Mouse (Mus musculus) B cell, adult 62 days (primary cell): ENCODE results near the gene Ms4a12. TPM values are rescaled to one million over a fixed set of nuclear protein-coding genes. Genes with fewer than 3 reads are reported as not detected.

Source experiments
- total RNA-seq: library from RNA; stranded (reverse); gene quantifications from 4 replicates; pipeline ENCODE4 v1.2.4, GENCODE M21; 2023

The Ms4a12 gene
- total RNA-seq = 0.55 to 1.2 TPM (median 0.81 TPM) in 4 replicates

DNA sequence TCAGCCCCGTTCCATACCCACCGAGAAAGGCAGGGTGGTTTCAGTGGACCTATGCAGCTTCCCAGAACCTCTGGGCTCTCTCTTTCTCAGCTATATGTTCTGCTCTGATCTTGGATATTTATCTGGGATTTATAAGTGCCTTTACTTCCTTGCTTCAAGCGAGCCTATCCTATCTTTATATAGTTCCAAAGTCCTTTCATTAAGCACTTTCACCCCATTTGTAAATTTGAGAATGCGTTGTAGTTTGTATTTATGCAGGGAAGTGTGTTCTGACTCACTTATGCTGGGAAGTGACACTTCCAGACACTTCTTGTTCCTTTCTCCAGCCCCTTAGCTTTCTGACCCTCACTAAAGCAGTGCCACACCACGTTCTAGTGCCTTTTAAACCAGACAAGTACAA is at the start of gene Ms4a12:
Gene Ms4a12, minus strand, starts transcription at position 101 of the 400 bp plus-strand sequence.

DNA sequence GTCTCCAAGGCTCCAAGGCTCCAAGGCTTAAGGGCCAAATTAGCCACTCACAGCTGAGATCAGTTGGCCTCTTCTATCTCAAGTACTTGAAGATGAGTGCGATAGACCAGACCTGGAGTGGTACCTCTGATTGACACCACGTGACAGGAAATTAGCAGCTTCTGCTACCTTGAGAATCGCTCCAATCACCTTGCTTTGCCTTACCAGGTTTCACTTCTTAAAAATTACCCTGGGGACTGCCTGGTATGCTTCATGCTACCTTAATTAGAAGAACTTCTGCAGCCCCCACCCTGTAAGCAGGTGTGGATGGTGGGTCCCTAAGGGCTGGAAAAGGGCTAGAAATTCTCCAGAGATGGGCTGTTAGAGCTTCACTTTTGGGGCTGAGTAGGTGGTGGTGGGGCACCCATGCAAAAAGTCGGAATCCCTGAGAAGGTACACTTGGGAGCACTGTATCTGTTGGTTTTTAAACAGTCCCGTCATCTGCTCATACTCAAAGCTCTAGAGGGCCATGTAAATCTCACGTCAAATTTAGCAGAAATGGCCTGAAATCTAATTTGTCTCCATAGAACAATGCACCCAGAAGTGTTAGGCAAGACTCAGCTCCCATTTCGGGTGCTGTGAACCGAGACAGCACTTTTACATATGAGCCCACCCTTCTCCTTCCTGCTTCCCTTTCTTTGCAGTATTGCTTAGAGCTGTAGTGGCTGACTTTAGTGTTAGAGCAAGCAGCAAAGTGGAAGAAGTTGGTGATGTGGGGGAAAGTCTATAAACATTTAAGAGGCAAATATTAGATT is 34.0 kb upstream of the Ms4a12 start, which contains the start of gene Ms4a1:
Gene Ms4a1, minus strand, starts transcription at position 190 of the 794 bp plus-strand sequence.

DNA sequence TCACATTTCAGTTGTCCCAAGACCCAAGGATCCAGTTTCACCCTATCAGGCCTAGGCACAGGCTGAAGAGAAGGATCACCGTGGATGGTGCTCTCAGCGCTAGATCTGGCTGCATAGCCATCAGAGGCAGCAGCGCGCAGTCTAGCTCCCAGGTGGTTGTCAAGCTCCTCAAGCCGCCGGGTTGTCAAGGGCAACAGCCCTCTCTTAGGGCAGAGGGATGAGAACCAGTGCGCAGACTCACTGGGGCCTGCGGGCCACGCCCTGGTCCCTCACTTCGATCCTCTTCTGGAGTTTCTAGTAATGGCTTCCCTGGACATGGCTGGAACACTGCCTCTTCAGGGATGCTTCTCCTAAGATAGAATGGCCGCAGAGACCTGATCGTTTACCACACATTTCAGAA is 35.7 kb downstream of the Ms4a12 start, which contains the start of gene Ms4a13:
Gene Ms4a13, minus strand, starts transcription at position 192 of the 400 bp plus-strand sequence.

DNA sequence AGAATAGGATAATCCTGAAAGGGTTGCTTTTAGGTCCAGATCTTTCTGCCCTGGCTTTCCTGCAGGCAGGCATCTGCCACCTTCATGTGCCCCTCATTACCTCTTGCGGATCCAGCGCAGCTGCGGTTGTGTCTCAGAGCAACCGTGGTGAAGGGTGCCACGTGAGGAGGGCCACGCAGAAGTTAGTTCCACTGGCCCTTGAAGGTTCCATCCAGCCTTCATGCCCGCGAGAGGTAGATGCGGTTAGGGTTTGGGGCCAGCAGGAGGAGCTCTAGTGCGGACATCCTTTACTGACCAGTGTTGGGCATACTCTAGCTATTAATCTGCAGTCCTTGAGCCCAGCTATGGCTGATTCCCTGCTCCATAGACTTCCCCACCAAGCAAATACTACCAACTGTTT is 67.1 kb downstream of the Ms4a12 start, which contains the start of gene 1700025F22Rik:
Gene 1700025F22Rik, minus strand, starts transcription at position 149 of the 400 bp plus-strand sequence.

Other genes starting within 250 kb of the Ms4a12 start
- not detected in 4 replicates for gene Ms4a15, start 239.2 kb downstream of the Ms4a12 start, total RNA-seq
- gene Ms4a18, start 214.4 kb downstream of the Ms4a12 start, total RNA-seq = not detected in 4 replicates
- gene Ms4a8a, start 151.3 kb downstream of the Ms4a12 start, total RNA-seq = 0.75 to 0.85 TPM in 2 of 4 replicates, not detected in the others
- 0.21 TPM in 1 of 4 replicates, not detected in the others for gene 1700017D01Rik, start 101.6 kb downstream of the Ms4a12 start, total RNA-seq
- not detected in 4 replicates for gene 1700025F22Rik, start 67.1 kb downstream of the Ms4a12 start, total RNA-seq
- not detected in 4 replicates for gene Ms4a13, start 35.7 kb downstream of the Ms4a12 start, total RNA-seq
- gene Ms4a1, start 33.8 kb upstream of the Ms4a12 start, total RNA-seq = 679 to 695 TPM (median 691 TPM) in 4 replicates
- gene Ms4a5, start 51.4 kb upstream of the Ms4a12 start, total RNA-seq = not detected in 4 replicates
- gene Ms4a14, start 82.0 kb upstream of the Ms4a12 start, total RNA-seq = 0.54 to 1.1 TPM (median 0.64 TPM) in 4 replicates
- 1.8 to 2.7 TPM (median 2.3 TPM) in 4 replicates for gene Ms4a7, start 103.7 kb upstream of the Ms4a12 start, total RNA-seq
- 1.0 to 1.5 TPM (median 1.2 TPM) in 4 replicates for gene Ms4a4a, start 143.1 kb upstream of the Ms4a12 start, total RNA-seq
- gene Ms4a4c, start 172.3 kb upstream of the Ms4a12 start, total RNA-seq = 170 to 195 TPM (median 183 TPM) in 4 replicates
- 16.3 to 21.1 TPM (median 18.4 TPM) in 4 replicates for gene Ms4a4b, start 211.1 kb upstream of the Ms4a12 start, total RNA-seq
- gene Ms4a6c, start 236.9 kb upstream of the Ms4a12 start, total RNA-seq = 15.3 to 23.6 TPM (median 17.7 TPM) in 4 replicates